Mouse (Mus musculus) intestine, postnatal 0 days (tissue): ENCODE data around the gene Mphosph9. TPM values are rescaled to one million over a fixed set of nuclear protein-coding genes. Genes with fewer than 3 reads are reported as not detected.

Source experiments
- ATAC-seq: fragments of 200-750 bp; cut with Nextera tagmentation; 2 replicates; pipeline ENCODE4 v1.8.0; 2017; ENCODE audit warnings: mild to moderate bottlenecking, moderate TSS enrichment, moderate library complexity
- H3K27ac ChIP-seq: fragments of 300-500 bp; sonication (generic); 2 replicates; pipeline ENCODE4 v1.5.1; 2014; ENCODE audit warnings: mild to moderate bottlenecking, low read depth, low read length, moderate library complexity
- H3K27me3 ChIP-seq: fragments of 300-500 bp; sonication (generic); replicated peaks from 2 replicates; pipeline ENCODE4 v1.6.1; 2014; ENCODE audit warnings: low read length, mixed read lengths; ENCODE audit not compliant: control insufficient read depth, insufficient read depth
- H3K36me3 ChIP-seq: fragments of 300-500 bp; sonication (generic); 2 replicates; pipeline ENCODE4 v1.6.1; 2014; ENCODE audit warnings: mild to moderate bottlenecking, moderate library complexity; ENCODE audit not compliant: control insufficient read depth, insufficient read depth
- H3K4me1 ChIP-seq: fragments of 300-500 bp; sonication (generic); replicated peaks from 2 replicates; pipeline ENCODE4 v1.6.1; 2014; ENCODE audit warnings: antibody characterized with exemption, low read length, mixed read lengths; ENCODE audit not compliant: control insufficient read depth, insufficient read depth
- H3K4me2 ChIP-seq: fragments of 300-500 bp; sonication (generic); replicated peaks from 2 replicates; pipeline ENCODE4 v1.6.1; 2014; ENCODE audit warnings: low read depth, mild to moderate bottlenecking, moderate library complexity
- H3K4me3 ChIP-seq: fragments of 300-500 bp; sonication (generic); 2 replicates; pipeline ENCODE4 v1.5.1; 2014; ENCODE audit warnings: low read depth, low read length
- H3K9ac ChIP-seq: fragments of 300-500 bp; sonication (generic); 2 replicates; pipeline ENCODE4 v1.6.1; 2014; ENCODE audit warnings: mild to moderate bottlenecking, low read depth, low read length
- H3K9me3 ChIP-seq: fragments of 300-500 bp; sonication (generic); 2 replicates; pipeline ENCODE4 v1.6.1; 2016; ENCODE audit warnings: mixed run types; ENCODE audit not compliant: control insufficient read depth
- CTCF ChIP-seq: sonication (generic); IDR thresholded peaks from 2 replicates; pipeline ENCODE4 v1.5.1; 2016; ENCODE audit warnings: low read depth, mild to moderate bottlenecking, control low read depth, antibody characterized with exemption, moderate library complexity
- WGBS: fragments of 180-500 bp; shearing (Covaris S2); extraction: QIAGEN DNeasy Blood & Tissue Kit; methylation state at CpG from one replicate; pipeline ENCODE4 v1.1.7; 2014; 5-methylcytosine and 5-hydroxymethylcytosine counted together
- polyA plus RNA-seq: library from polyadenylated mRNA; unstranded; fragments of >200 nt; fragmentation: Nextera tagmentation; extraction: Ambion mirVana; gene quantifications from 2 replicates; pipeline ENCODE4 v1.2.1, GENCODE M21; 2015

Gene Mphosph9
- polyA plus RNA-seq, 1 experiment from 2014 or later = 2.6 TPM

DNA sequence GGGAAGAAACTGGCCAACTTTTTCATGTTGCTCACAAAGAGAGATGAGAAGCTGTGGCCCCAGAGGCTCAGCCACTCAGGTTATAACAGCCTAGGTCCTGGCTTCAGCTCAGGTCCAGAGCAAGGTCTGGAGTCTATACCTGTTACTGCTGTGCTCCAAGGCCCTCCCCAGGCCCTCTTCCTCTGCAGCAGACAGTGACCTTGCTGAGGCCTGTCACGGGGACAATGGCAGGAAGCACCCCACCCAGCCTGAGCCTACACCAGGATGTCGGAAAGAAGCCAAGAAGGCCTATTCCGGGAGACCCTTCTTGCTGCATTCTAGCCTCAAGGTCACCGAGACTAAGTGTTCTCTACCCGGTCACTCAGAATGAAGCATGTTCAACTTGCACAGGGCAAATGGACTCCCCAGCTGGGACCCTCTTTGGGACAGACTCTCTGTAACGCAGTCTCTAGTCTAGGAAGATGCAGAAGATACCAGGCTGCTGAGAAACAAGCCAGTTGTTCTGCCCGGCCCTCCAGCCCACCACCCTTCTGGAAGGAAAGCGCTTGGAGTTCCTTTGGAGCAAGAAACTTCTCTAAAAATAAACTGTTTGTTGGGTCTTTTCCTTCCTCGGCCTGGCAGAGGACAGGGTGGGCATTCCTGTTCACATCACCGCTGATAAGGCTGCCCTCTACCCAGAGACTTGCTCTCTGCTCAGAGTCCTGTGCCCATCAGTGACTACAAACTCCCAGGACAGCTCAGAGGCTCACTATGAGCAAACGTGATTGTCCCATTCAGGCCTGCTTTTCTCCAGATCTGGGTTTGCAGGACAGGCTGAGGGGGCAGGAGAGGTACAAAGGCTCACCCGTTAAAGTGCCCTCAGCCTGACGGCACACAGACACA, 113.9 kb downstream of the Mphosph9 start:
- H3K4me3 ChIP-seq = no peak overlapping the region
- ATAC-seq = 0 out of 2 replicates have a peak, but pooled peaks have one; percentile 22
- peak overlapping the region; percentile 57 for H3K27ac ChIP-seq
- H3K4me1 ChIP-seq = no peaks in the 10 kb centered on the region
- WGBS = 69% methylated on average over 13 of the region's 13 CpGs
- H3K4me2 ChIP-seq = no peak overlapping the region
- H3K36me3 ChIP-seq = no peaks in the 10 kb centered on the region; the same call in 1 of the 2 replicates
- H3K9ac ChIP-seq = no peak overlapping the region
- no peaks in the 10 kb centered on the region for H3K27me3 ChIP-seq
- TF ChIP-seq CTCF = no peak
- H3K9me3 ChIP-seq = no peaks in the 10 kb centered on the region

DNA sequence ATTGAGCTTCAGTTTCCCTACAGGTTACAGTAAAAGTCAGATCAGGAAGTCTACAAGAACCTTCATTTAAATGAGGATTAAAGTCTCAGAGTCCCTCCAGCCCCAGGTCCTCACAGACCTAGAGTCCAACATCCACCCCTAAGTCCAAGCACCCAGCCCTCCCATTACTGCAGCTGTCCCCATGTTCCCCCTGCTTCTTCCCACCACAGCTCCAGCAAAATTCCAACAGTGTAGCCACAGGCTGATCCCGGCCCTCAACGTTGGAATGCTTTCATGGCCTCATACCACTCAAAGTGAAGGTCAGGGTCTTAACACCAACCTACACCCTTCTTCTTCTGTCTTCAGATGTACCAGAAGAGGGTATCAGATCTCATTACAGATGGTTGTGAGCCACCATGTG, 116.1 kb downstream of the Mphosph9 start:
- H3K27me3 ChIP-seq = no peaks in the 10 kb centered on the region
- H3K4me3 ChIP-seq = no peak overlapping the region
- WGBS = 77% methylated on average over 2 of the region's 2 CpGs
- H3K4me2 ChIP-seq = no peak overlapping the region
- ATAC-seq = no peak
- H3K27ac ChIP-seq = no peak overlapping the region
- H3K4me1 ChIP-seq = 0 out of 2 replicates have a peak, but pooled peaks cover 2% of the 10 kb centered on the region
- H3K9ac ChIP-seq = no peak overlapping the region
- no peaks in the 10 kb centered on the region for H3K9me3 ChIP-seq
- no peak for TF ChIP-seq CTCF
- no peaks in the 10 kb centered on the region; the same call in 1 of the 2 replicates for H3K36me3 ChIP-seq

DNA sequence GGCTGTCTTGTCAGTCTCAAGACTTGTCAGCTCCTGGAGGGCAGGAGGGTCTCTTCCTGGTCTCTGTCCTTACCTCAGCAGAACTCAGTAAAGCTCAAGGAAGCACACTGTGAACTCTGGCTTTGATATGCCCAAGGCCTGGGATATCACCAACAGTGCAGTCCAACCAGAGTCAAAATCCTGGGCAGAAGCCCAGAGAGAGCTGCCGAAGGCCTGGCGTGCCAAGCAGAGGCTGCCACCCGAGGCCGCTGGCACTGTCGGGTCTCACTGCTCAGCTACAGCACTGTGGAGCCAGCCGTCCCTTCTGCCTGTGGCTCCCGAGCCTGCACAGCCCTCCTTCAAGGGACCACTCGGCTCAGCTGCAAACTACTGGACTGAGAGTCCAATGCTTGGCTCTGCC, 116.5 kb downstream of the Mphosph9 start:
- 87% methylated on average over 8 of the region's 8 CpGs for WGBS
- no peak for TF ChIP-seq CTCF
- Histone ChIP-seq H3K4me1 (0 out of 2 replicates have a peak, but pooled peaks cover 6% of the 10 kb centered on the region), H3K9me3 (no peaks in the 10 kb centered on the region), H3K27me3 (no peaks in the 10 kb centered on the region), H3K27ac (no peak overlapping the region), H3K9ac (no peak overlapping the region), H3K36me3 (no peaks in the 10 kb centered on the region; the same call in 1 of the 2 replicates), H3K4me3 (no peak overlapping the region), H3K4me2 (no peak overlapping the region)
- no peak for ATAC-seq

DNA sequence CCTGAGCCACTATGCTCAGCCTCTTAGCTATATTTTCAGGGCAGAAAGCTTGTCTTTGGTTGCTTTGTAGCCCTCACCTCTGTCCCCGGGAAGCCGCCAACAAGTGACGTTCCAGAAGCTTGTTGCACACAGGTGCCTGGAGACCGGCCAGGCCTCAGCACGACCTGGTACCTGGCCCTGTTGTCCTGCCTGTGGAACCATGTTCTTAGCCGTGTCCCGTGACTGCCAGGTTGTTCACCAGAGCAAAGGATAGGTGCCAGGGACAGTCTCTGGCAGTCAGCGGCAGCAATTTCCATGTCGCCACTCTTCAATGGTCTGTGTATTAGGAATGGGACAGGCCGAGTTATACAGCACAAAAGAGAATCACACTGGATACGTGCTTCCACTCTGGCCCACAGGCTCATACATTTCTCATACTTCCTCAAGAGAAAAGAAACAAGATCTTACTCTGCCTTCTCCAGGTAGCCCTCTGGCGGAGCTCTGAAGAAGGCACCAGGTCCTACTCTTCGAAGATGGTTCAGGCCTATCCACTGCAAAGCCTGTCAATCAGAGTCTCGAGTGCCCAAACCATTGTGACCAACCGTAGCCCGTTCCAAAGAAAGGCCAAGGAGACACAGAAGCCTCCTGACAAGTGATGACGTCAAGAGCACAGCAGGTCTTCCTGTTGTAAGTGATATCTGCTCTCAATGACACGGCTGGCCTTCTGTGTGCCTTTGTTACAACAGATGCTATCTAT, 117.3 kb downstream of the Mphosph9 start:
- Histone ChIP-seq H3K4me1 (0 out of 2 replicates have a peak, but pooled peaks cover 6% of the 10 kb centered on the region), H3K9ac (no peak overlapping the region), H3K4me2 (no peak overlapping the region), H3K27ac (no peak overlapping the region), H3K4me3 (no peak overlapping the region), H3K9me3 (no peaks in the 10 kb centered on the region), H3K36me3 (no peaks in the 10 kb centered on the region; the same call in 1 of the 2 replicates), H3K27me3 (no peaks in the 10 kb centered on the region)
- TF ChIP-seq CTCF = 0 out of 2 replicates have a peak, but pooled peaks have one; percentile 10
- no peak for ATAC-seq
- 83% methylated on average over 18 of the region's 18 CpGs for WGBS

DNA sequence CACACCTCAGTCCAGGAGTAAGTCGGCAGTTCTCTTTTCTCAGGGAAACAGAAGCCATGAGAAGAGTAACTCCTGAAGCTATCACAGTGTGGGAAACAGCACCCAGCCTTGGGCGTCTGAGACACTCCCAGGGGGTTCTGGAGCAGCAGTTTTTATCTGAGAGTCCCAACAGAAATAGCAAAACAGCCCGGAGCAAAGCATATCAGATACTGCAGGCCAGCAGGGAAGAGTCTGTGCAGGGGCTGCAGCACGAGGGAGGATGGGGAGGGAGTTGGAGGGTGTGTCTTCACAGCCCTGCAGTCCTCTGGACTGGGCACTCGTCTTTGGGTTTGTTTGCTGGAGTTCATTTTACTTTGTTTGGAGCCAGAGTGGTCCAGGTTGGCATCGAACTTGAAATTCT, 117.9 kb downstream of the Mphosph9 start:
- H3K4me1 ChIP-seq = 0 out of 2 replicates have a peak, but pooled peaks cover 6% of the 10 kb centered on the region
- no peak overlapping the region for H3K27ac ChIP-seq
- ATAC-seq = no peak
- no peaks in the 10 kb centered on the region for H3K27me3 ChIP-seq
- H3K4me3 ChIP-seq = no peak overlapping the region
- 62% methylated on average over 6 of the region's 6 CpGs for WGBS
- H3K9ac ChIP-seq = no peak overlapping the region
- H3K9me3 ChIP-seq = no peaks in the 10 kb centered on the region
- no peaks in the 10 kb centered on the region for H3K36me3 ChIP-seq
- no peak overlapping the region for H3K4me2 ChIP-seq
- no peak for TF ChIP-seq CTCF

DNA sequence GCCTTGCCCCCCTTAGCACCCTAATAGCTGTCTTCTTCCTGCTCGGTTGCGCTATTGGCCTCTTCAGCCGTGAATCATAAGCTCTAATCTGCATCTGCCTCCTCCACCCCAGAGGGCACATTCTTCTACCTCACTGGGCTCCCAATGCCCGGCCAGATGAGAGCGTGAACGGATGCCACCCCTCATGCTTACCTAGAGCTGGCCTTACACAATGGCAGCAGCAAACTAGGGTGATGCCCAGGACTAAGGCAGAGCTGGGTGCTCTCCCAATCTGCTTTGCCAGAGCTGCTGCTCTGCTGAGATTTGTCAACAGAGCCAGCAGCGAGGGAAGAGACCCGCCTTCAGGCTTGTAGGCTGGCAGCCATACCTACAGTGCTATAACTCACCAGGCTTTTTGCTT, 119.7 kb downstream of the Mphosph9 start:
- no peak for TF ChIP-seq CTCF
- Histone ChIP-seq H3K27ac (no peak overlapping the region), H3K4me1 (0 out of 2 replicates have a peak, but pooled peaks cover 6% of the 10 kb centered on the region), H3K27me3 (no peaks in the 10 kb centered on the region), H3K9me3 (no peaks in the 10 kb centered on the region), H3K9ac (no peak overlapping the region), H3K36me3 (no peaks in the 10 kb centered on the region), H3K4me3 (no peak overlapping the region), H3K4me2 (no peak overlapping the region)
- WGBS = 72% methylated on average over 8 of the region's 8 CpGs
- ATAC-seq = no peak
